Mouse (Mus musculus) stomach, adult 2 months (tissue): ENCODE measurements around the gene Kcne1l. TPM values are rescaled to one million over a fixed set of nuclear protein-coding genes. Genes with fewer than 3 reads are reported as not detected.

ENCODE experiments used
- polyA plus RNA-seq: library from polyadenylated mRNA; depleted of rRNA; stranded (reverse); fragments of >200 nt; gene quantifications from 2 replicates; pipeline ENCODE4 v1.2.3, GENCODE M21; 2012; rRNA removed

Kcne1l gene
- polyA plus RNA-seq = 0.14 and 0.42 TPM in 2 replicates

GRCm38 (mm10) chrX:142305869-142306581, at the start of gene Kcne1l:
Gene Kcne1l, minus strand, starts transcription at chrX:142306294.

Other genes starting within 250 kb of the Kcne1l start
- gene Gucy2f, start 109.4 kb downstream of the Kcne1l start, polyA plus RNA-seq = not detected in 2 replicates
- 0.22 and 0.56 TPM in 2 replicates for gene Nxt2, start 79.5 kb downstream of the Kcne1l start, polyA plus RNA-seq
- 0.33 and 0.62 TPM in 2 replicates for gene Acsl4, start 84.2 kb upstream of the Kcne1l start, polyA plus RNA-seq